Mouse (Mus musculus) intestine, postnatal 0 days (tissue): ENCODE data around the gene Tmub2. TPM values are rescaled to one million over a fixed set of nuclear protein-coding genes. Genes with fewer than 3 reads are reported as not detected.
A peak's percentile ranks its signal among the peaks of the same experiment; 100 is the strongest.

Source experiments
- ATAC-seq: fragments of 200-750 bp; cut with Nextera tagmentation; 2 replicates; pipeline ENCODE4 v1.8.0; 2017; ENCODE audit warnings: mild to moderate bottlenecking, moderate TSS enrichment, moderate library complexity
- H3K27ac ChIP-seq: fragments of 300-500 bp; sonication (generic); 2 replicates; pipeline ENCODE4 v1.5.1; 2014; ENCODE audit warnings: mild to moderate bottlenecking, low read depth, low read length, moderate library complexity
- H3K27me3 ChIP-seq: fragments of 300-500 bp; sonication (generic); replicated peaks from 2 replicates; pipeline ENCODE4 v1.6.1; 2014; ENCODE audit warnings: low read length, mixed read lengths; ENCODE audit not compliant: control insufficient read depth, insufficient read depth
- H3K36me3 ChIP-seq: fragments of 300-500 bp; sonication (generic); 2 replicates; pipeline ENCODE4 v1.6.1; 2014; ENCODE audit warnings: mild to moderate bottlenecking, moderate library complexity; ENCODE audit not compliant: control insufficient read depth, insufficient read depth
- H3K4me1 ChIP-seq: fragments of 300-500 bp; sonication (generic); replicated peaks from 2 replicates; pipeline ENCODE4 v1.6.1; 2014; ENCODE audit warnings: antibody characterized with exemption, low read length, mixed read lengths; ENCODE audit not compliant: control insufficient read depth, insufficient read depth
- H3K4me2 ChIP-seq: fragments of 300-500 bp; sonication (generic); replicated peaks from 2 replicates; pipeline ENCODE4 v1.6.1; 2014; ENCODE audit warnings: low read depth, mild to moderate bottlenecking, moderate library complexity
- H3K4me3 ChIP-seq: fragments of 300-500 bp; sonication (generic); 2 replicates; pipeline ENCODE4 v1.5.1; 2014; ENCODE audit warnings: low read depth, low read length
- H3K9ac ChIP-seq: fragments of 300-500 bp; sonication (generic); 2 replicates; pipeline ENCODE4 v1.6.1; 2014; ENCODE audit warnings: mild to moderate bottlenecking, low read depth, low read length
- H3K9me3 ChIP-seq: fragments of 300-500 bp; sonication (generic); 2 replicates; pipeline ENCODE4 v1.6.1; 2016; ENCODE audit warnings: mixed run types; ENCODE audit not compliant: control insufficient read depth
- CTCF ChIP-seq: sonication (generic); IDR thresholded peaks from 2 replicates; pipeline ENCODE4 v1.5.1; 2016; ENCODE audit warnings: low read depth, mild to moderate bottlenecking, control low read depth, antibody characterized with exemption, moderate library complexity
- WGBS: fragments of 180-500 bp; shearing (Covaris S2); extraction: QIAGEN DNeasy Blood & Tissue Kit; methylation state at CpG from one replicate; pipeline ENCODE4 v1.1.7; 2014; 5-methylcytosine and 5-hydroxymethylcytosine counted together
- polyA plus RNA-seq: library from polyadenylated mRNA; unstranded; fragments of >200 nt; fragmentation: Nextera tagmentation; extraction: Ambion mirVana; gene quantifications from 2 replicates; pipeline ENCODE4 v1.2.1, GENCODE M21; 2015

The Tmub2 gene
- polyA plus RNA-seq, 1 experiment from 2014 or later = 43.3 TPM

- H3K9ac ChIP-seq = peak within 1 kb of the TSS; percentile 92
- no peak for TF ChIP-seq CTCF
- under 1% methylated on average over 57 of the region's 125 CpGs for WGBS
Measured at GRCm38 (mm10) chr11:102296491-102297472, 12.1 kb downstream of the Tmub2 start, which contains the start of gene Atxn7l3. Gene Atxn7l3 (minus strand): TSS chr11:102296631.

GRCm38 (mm10) chr11:102297577-102298556 lies 13.1 kb downstream of the Tmub2 start:
- Histone ChIP-seq H3K4me3 (peak overlapping the region; percentile 83), H3K4me1 (no peaks in the 10 kb centered on the region), H3K9me3 (no peaks in the 10 kb centered on the region), H3K9ac (peak overlapping the region; percentile 49), H3K27ac (peak overlapping the region; percentile 92), H3K4me2 (peak overlapping the region; percentile 81), H3K27me3 (no peaks in the 10 kb centered on the region), H3K36me3 (peaks cover 16% of the 10 kb centered on the region; the same call in 1 of the 2 replicates)
- 21% methylated on average over 27 of the region's 27 CpGs for whole genome bisulfite sequencing
- ATAC-seq = no peak
- no peak for TF ChIP-seq CTCF

More at GRCm38 (mm10) chr11:102296491-102297472, 12.1 kb downstream of the Tmub2 start, which contains the start of gene Atxn7l3:
- H3K9me3 ChIP-seq = no peaks in the 10 kb centered on the region
- ATAC-seq = peak; percentile 94
- peak within 1 kb of the TSS; percentile 81 for H3K4me2 ChIP-seq
- no peaks in the 10 kb centered on the region for H3K27me3 ChIP-seq
- H3K4me1 ChIP-seq = no peaks in the 10 kb centered on the region
- peak within 1 kb of the TSS; percentile 97 for H3K27ac ChIP-seq
- H3K4me3 ChIP-seq = peak within 1 kb of the TSS; percentile 83
- peaks cover 27% of the 10 kb centered on the region for H3K36me3 ChIP-seq

DNA sequence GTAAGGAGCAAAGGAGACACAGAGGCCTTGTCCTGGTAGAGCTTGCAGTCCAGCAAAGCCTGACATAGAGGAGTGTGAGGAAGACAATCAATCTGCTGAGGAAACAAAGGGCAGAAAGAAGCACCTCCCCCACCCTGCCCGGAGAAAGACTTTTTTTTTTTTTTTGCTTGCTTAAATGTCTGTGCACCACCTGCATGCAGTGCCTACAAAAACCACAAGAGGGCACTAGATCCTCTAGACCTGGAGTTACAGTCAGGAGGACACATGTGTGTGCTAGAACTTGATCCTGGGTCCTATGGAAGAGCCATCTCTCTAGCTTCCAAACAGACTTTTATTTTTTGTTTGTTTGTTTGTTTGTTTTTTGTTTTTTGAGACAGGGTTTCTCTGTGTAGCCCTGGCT lies 15.1 kb downstream of the Tmub2 start:
- no peak for ATAC-seq

GRCm38 (mm10) chr11:102304141-102304540 lies 19.4 kb downstream of the Tmub2 start:
- Histone ChIP-seq H3K9ac (no peak overlapping the region), H3K36me3 (peaks cover 21% of the 10 kb centered on the region), H3K4me1 (no peaks in the 10 kb centered on the region), H3K4me2 (no peak overlapping the region), H3K27ac (no peak overlapping the region), H3K9me3 (no peaks in the 10 kb centered on the region), H3K4me3 (no peak overlapping the region), H3K27me3 (no peaks in the 10 kb centered on the region)
- 38% methylated on average over 2 of the region's 2 CpGs for WGBS
- no peak for TF ChIP-seq CTCF
- no peak for ATAC-seq

More for the DNA sequence above, 15.1 kb downstream of the Tmub2 start:
- Histone ChIP-seq H3K4me2 (no peak overlapping the region), H3K4me1 (no peaks in the 10 kb centered on the region), H3K9me3 (no peaks in the 10 kb centered on the region), H3K4me3 (no peak overlapping the region), H3K27ac (no peak overlapping the region), H3K9ac (no peak overlapping the region), H3K27me3 (no peaks in the 10 kb centered on the region), H3K36me3 (no peaks in the 10 kb centered on the region)
- TF ChIP-seq CTCF = peak; percentile 78
- WGBS = 0% methylated on average over 1 of the region's 1 CpGs

DNA sequence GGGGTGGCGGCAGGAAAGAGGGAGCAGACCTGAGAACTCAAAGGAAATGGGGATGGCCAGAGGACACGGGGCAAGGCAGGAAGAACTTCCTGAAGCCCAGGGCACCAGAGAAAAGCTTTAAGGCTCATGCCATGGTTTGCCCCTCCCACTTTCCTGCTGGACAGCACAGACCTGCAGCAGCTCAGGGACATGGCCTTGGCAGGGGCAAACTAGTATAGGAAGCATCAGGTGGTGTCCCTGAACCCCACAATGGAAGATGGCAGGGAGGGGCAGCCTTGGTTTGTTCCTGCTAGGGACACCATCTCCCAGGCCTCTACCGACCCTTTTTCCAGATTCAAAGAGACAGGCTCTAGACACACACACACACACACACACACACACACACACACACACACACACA lies 20.6 kb downstream of the Tmub2 start:
- Histone ChIP-seq H3K4me2 (no peak overlapping the region), H3K4me1 (no peaks in the 10 kb centered on the region), H3K27ac (no peak overlapping the region), H3K9ac (no peak overlapping the region), H3K9me3 (no peaks in the 10 kb centered on the region), H3K27me3 (no peaks in the 10 kb centered on the region), H3K4me3 (no peak overlapping the region), H3K36me3 (peaks cover 26% of the 10 kb centered on the region)
- WGBS = 67% methylated on average over 3 of the region's 3 CpGs
- no peak for TF ChIP-seq CTCF
- no peak for ATAC-seq
